Mouse (Mus musculus): ENCODE results near the gene Fut2.

Fut2 gene

GRCm38 (mm10) chr7:45598960-45599879 is 67.0 kb downstream of the Fut2 start:
- DNase-seq (ENCODE audit: low read depth), result no peak
